Mouse (Mus musculus): Measurements from ENCODE around the gene Retsat.

Gene Retsat

DNA sequence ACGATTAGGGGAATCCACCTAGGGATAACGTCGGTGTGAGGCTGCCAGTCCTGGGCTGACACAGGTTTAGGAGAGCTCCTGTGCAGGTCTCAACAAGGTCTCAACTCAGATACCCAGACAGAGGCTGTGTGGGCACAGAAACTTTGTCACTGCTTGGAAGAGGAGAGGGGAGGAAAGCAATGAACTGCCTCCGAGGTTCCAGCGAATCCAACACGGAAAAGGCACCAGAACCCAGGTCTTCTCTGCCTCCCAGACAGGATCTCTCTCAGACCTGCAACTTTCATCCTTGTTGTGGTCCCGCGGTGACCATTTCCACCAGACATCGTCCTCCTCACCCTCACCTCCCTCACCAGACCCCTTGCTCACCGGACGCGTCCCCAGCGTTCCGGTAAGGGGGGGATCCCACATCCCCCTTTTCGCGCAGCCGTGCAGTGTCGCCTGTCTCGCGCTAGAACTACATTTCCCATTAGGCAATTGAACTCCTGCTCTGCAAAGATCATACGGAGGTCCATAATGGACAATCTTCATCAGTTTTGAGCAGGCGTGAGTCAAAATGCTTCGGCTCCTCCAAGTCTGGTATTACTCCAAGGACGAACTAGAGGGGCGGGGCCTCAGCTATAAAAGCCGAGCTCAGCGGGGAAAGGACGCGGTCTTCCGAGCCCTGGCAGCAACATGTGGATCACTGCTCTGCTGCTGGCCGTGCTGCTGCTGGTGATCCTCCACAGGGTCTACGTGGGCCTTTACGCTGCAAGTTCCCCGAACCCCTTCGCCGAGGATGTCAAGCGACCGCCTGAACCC, at the start of gene Retsat, which contains the start of gene Elmod3:
TSS of gene Retsat (plus strand) at position 520 of the 798 bp plus-strand sequence.
TSS of gene Elmod3 (minus strand) at position 458 of the 798 bp plus-strand sequence.
- peak; percentile 98 for DNase-seq (ENCODE audit: low read depth, low spot score)

DNA sequence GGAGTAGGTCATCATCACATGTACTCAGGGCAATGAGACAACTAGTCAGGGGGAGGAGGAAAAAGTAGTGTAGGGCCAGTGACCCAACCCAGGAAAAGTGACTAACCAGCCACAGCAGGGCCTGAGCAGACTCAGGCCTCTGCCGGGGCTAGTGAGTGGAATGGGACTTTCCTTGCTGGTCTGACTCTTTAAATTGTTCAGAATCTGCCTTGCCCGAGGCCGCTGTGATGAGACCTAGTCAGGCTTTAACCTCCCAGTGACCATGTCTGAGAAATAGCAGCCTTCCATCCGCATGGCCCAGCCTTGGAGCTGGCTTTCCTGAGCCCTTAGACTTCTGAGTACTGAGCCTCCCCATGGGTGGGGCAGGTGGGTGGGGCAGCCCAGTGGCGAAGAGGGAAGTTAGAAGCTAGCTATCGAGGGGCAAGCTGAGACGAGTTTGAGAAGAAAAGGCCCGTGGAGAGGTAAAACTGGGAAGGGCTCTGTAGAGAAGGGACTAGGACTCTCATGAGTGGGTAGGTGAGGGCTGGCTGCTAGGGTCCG, 49.2 kb upstream of the Retsat start:
- peak; percentile 72 for DNase-seq (ENCODE audit: low read depth, low spot score)

GRCm38 (mm10) chr6:72550025-72550424, 48.2 kb upstream of the Retsat start:
- DNase-seq (ENCODE audit: low read depth, low spot score): no peak

DNA sequence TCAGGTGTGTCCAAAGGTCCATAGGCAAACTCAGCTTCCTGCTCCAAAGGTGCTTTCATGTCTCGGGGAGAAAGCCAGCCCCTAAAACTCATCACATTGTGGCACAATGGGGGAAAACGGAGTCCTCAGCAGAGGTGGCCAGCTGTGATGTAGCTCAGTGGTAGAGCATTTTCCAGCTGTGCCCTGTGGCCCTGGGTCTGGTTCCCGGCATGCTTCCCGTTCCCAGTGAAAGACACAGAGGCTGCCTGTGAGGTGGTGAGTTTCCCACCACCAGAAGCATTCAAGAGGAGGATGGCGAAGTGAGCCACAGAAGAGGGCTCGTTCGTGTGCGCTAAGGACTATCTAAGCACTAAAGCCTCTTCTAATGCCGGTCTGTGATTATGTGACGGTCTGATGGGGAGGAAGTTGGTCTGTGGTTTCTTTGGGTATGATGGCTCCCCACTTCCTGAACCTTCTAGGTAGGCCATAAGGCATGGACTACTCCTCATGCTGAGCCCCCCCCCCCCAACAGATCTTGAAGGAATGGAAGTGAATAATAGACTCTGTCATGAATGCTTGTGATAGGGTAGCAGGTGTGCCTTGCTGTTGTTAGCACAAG, 47.7 kb upstream of the Retsat start:
- no peak for DNase-seq (ENCODE audit: low read depth, low spot score)

DNA sequence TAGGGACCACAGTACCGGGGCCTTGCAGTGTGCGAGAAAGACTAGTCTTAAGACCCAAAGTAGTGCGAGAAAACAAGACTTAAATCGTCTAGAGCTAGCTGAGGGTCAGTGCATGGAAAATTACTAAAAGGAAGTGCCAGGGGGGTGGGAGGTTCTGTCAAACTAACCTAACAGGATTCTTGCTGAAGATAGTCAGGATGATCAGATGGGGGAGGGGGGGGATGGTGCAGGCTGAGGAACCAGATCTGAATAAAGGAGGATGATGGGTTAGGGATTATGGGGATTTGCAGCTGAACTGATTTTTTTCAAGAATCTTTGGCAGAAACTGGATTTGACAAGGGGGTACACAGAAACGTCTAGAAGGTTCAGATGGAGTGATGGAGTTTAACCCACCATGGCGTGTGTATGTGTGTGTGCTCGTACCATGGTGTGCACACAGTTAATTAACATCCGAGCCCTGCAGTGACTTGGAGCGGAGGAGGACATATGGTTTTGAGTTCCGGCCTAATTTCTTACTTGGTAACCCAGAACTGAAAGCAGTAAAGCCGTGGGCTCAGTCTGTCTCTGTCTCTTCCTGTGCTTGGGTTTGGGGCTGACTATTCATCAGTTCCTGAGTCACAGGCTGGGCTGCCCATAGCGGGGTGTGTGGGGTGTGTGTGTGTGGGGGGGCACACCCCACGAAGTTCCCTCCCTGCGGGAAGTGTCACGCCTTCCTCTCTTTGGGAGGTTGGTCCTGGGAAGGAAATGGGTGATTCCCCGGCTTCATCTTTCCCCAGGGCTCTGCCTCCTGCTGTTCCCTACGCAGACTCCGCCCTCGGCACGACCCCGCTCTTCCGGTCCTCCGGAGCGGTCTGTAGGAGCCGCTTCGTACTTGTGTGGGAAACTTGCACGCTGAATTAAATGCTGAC, 45.9 kb upstream of the Retsat start:
- peak; percentile 85 for DNase-seq (ENCODE audit: low read depth, low spot score)

DNA sequence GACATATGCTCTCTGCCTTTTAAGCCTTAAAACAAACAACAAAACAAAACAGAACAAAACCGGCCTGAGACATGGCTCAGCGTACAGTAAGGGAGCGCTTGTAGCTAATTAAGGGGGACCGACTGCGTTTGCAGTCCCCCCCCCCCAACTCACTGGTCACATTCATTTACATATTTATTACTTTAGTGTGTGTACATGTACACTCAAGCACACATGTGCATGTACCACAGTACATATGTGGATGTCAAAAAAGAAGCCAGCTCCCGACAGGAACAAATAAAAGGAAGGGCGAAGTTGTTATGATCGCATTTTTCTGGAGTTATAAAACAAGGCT, 45.2 kb upstream of the Retsat start:
- DNase-seq (ENCODE audit: low read depth, low spot score): no peak

DNA sequence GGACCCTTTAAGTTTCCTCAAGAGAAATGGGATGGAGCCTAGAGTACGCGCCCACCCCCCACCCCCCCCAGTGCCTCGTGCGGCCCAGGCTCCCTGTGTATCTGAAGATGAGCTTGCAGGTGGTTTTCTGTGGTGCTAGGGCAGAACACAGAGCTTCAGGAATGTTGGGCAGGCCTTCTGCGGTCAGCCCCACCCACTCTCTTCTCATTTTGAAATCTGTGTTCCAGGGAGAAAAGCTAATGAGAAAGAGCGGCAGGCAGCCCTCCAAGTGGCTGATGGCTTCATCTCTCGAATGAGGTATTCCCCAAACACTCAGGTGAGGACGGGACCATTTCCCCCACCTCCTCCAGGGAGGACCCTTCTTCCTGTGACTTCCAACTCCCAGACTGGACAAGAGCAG, 37.5 kb upstream of the Retsat start:
- no peak for DNase-seq (ENCODE audit: low read depth, low spot score)

DNA sequence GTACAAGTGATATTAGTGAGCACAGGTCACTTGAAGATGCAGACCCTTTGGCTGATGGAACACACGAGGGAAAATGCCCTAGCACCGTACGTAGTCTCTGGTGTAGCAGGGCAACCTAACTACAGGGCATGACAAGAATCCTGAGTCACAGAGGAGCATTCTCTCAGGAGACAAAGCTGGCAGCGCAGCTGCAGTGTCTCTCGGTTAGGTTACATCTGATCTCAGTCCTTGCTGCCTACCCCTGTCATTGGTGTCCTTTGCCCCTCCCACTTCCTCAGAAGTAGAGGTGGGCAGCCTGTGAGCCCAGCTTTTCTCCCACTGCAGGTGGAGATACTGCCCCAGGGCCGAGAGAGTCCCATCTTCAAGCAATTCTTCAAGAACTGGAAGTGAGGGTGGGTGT, 35.8 kb upstream of the Retsat start:
- DNase-seq (ENCODE audit: low read depth, low spot score): no peak

- DNase-seq (ENCODE audit: low read depth, low spot score): peak; percentile 59
Measured at GRCm38 (mm10) chr6:72562894-72563293, 35.4 kb upstream of the Retsat start.

- no peak for DNase-seq (ENCODE audit: low read depth, low spot score)
Measured at GRCm38 (mm10) chr6:72565506-72565905, 32.8 kb upstream of the Retsat start.

- DNase-seq (ENCODE audit: low read depth, low spot score): peak; percentile 74
Measured at GRCm38 (mm10) chr6:72566044-72566443, 32.2 kb upstream of the Retsat start.

GRCm38 (mm10) chr6:72567508-72567907, 30.8 kb upstream of the Retsat start:
- DNase-seq (ENCODE audit: low read depth, low spot score): no peak

DNA sequence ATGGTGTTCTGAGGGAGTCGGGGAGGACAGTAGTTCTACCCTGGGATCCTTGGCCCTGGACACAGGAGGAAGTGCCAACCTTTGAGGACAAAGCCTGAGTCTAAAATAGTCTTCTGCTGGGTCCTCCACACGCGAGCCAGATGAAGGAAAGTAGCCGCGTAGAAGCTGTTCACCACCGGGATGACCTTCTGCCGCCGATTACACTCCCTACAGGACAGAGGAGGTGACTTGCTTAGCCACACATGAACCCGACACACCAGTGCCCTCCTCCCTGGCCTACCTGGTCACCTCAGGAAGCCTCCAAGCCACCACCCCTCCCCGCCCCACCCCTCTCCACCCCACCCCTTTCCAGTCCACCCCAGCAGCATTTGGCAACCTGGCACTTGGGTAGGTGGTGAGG, 29.5 kb upstream of the Retsat start:
- DNase-seq (ENCODE audit: low read depth, low spot score): no peak

DNA sequence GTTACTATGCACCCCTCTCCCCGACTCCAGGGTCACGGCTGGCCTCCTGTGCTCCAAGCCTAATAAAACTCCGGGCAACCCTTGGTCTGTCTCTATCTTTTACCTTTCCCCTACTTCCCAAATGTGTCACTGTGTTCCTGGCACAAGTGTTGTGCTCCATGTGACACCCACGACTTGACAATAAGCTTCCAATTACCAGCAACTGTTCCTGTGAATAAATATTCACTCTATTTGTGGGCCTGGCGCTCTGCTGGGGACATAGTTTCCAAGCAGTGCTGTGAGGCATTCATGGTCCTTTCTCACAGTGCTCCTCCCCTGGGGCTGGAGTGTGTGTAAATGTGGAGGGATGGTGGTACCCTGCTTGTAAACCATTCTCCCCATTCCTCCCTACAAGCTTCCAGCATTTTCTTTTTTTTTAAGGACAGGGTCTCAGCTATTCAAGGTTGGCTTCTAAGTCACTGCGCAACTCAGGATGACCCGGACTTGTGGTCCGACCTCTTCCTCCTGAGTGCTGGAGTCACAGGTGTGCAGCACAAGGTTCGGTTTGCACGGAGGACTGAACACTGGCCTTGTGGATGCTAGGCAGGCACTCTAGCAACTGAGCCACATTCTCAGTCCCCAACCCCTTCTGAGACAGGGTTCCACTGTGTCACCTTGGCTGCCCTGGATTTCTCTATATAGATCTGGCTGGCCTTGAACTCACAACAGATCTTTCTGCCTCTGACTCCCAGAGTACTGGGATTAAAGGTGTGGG, 27.5 kb upstream of the Retsat start:
- peak; percentile 43 for DNase-seq (ENCODE audit: low read depth, low spot score)

DNA sequence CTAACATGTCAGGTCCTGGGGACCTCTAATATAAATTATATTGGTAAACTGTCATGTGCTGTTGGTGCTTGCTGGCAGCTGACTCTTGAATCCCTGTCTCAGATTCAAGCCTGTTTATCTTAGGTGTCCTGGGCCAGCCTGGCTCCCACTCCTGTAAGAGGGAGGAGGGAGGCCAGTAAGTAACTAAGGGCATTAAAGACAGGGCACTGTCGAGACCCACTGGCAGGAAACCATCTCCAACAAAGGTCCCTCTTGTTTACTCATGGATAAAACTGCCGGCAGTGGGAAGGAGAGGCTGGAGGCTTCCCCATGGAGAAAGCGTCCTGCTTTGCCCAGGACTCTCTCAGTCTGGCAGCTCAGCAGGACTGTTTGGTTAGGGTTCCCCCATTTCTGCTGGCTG, 26.4 kb upstream of the Retsat start:
- no peak for DNase-seq (ENCODE audit: low read depth, low spot score)

DNA sequence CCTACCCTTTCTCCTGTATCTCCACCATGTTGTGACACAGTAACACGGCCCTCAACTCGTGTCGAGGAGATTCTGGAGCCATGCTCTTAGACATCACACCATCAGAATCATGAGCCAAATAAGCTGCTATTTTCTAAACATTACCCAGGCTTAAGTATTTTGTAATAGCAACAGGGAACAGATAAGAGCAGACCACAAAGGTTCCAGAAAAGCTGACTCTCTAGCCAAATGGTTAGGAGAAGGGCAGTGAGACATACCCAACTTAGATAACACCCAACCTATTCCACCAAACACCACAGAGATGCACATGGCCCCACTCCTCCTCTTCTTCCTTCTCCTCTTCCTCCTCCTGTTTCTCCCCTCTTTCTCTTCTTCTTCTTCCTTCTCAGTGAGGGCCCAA, 22.2 kb upstream of the Retsat start:
- no peak for DNase-seq (ENCODE audit: low read depth, low spot score)

DNA sequence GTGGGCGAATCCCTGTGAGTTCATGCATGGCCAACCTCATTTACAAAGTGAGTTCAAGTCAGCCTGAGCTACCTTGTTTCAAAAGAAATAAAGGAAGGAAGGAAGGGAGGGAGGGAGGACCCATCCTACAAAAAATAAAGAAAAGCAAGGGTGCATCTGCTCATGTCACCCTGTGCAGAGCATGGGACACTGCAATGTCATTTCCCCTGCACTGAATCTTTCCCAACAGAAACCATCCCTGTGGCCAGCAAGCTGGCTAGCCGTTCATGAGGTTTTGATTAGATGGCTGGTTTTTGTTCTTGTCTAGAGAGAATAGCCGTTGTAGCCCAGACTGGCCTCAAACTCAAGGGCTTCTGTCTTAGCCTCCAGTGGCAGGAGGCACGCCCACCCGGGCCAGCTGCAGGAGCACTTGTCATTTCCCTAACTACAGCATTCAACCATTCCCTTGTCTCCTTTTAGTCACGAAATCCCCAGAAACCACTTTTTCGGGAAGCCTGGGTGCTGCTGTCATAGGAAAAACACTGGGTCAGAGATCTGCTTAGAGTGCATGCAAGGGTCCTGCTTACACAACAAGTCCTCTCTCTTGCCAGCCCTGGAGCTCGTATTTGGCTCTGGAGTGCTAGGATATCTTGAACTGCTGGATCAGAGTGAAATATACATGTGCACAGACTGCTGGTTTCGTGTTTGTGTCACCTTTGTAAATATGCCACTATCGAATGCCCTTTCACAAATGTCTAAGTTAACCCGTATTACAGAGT, 16.5 kb upstream of the Retsat start:
- DNase-seq (ENCODE audit: low read depth, low spot score): peak; percentile 78

- DNase-seq (ENCODE audit: low read depth, low spot score): peak; percentile 60
Measured at GRCm38 (mm10) chr6:72583211-72583839, 14.9 kb upstream of the Retsat start.

- DNase-seq (ENCODE audit: low read depth, low spot score): peak; percentile 28
Measured at GRCm38 (mm10) chr6:72584154-72584553, 14.1 kb upstream of the Retsat start.

- DNase-seq (ENCODE audit: low read depth, low spot score): no peak
Measured at GRCm38 (mm10) chr6:72586701-72587100, 11.6 kb upstream of the Retsat start.

Measured in skeletal muscle tissue, adult 2 months (tissue).